Mouse (Mus musculus): ENCODE measurements around the gene Slc6a6.

The Slc6a6 gene

DNA sequence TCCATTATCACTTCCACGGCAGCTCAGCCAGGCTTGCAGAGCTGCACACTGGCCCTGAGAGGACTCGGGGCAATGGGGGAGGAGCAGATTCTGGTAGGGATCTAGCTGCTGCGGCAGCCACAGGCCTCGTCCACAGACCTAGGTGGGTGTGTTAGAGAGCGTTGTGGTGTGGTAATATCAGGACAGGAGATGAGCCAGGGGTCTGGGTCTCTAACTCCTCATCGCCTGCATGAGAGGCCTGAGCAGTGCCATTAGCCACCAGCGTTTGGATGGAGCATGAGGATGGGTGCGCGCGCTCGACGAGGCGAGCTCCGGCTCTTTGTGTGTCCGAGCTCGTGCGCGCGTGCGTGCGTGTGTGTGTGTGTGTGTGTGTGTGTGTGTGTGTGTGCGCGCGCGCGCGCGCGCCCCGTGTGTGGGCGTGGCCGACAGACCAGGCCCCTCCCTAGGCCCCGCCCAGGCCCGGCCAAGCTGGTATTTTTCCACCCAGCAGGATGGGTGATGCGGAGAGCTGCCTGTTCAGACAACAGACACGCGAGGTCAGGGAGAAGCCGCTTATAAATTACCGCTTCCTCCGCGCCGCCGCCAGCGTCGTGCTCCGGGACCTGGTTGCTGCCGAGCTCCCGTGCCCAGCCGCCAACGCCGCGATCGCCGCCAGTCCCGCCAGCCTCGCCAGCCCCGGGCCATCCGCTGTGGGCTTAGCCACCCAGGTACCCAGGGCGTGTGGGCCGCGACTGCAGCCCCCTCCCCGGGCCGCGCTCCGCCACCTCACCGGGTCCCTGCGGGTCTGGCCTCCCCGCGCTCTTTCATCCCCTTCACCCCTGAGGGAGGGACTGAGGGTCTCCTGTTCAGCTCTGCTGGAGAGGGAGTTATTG, at the start of gene Slc6a6:
Gene Slc6a6, plus strand, starts transcription at position 452 of the 872 bp plus-strand sequence.
- DNase-seq (ENCODE audit: low spot score): peak; percentile 83

GRCm38 (mm10) chr6:91634417-91634816, 49.4 kb upstream of the Slc6a6 start:
- no peak for DNase-seq (ENCODE audit: low spot score)

GRCm38 (mm10) chr6:91634876-91635275, 49.0 kb upstream of the Slc6a6 start:
- DNase-seq (ENCODE audit: low spot score): no peak

DNA sequence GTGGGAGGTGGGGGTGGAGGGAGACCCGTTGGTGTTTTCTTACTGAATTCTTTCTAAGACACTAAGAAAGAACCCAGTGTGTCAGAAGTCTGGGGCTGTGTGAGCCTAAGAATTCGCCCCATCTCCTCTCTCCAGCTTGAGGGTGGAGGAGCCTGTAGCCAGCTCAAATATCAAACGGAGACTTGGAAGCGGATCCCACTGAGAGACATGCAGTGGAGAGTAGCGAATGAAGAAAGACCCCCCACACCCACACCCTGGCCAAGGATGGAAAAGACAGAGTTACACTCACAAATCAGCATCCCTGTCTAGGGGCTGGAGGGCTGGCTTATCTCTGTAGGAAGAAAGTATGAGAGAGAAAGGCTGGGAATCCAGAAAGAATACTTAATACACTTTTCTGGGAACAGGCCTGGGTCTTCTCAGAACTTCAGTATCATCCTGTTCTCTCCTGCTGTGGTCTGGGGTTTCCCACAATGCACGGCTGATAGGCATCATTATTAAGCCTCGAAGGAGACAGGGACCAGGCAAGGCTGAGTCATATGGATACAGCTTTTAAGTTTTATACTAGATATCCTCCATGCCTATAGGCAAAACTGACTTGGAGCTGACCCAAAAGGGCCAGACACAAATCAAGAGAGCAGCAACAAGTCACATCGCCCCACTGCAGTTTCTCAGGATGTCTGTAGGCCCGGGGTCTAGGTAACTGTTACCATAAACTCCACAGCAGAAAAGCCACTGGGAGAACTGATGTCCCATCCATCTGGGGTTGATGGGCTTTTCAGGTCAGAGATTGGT, 45.5 kb upstream of the Slc6a6 start:
- no peak for DNase-seq (ENCODE audit: low spot score)

DNA sequence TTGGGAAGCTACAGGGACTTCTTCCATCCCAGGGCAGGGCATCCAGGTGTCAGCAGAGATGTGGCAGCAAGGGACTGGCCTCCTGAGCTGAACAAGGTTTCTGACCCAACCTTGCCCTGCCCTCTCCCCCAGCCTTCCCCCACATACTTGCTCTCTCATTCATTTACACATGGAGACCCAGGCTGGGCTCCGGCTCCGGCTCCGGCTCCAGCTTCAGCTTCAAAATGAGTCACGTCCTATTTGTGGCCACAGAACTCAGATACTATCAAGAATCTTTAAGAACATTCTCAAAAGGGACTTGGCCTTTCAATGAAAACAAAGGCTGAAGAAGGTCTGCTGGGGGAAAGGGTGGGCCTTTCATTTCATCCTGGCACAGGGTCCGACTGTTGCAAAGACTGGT, 40.8 kb upstream of the Slc6a6 start:
- no peak for DNase-seq (ENCODE audit: low spot score)

- no peak for DNase-seq (ENCODE audit: low spot score)
Measured at GRCm38 (mm10) chr6:91643416-91643921, 40.4 kb upstream of the Slc6a6 start.

GRCm38 (mm10) chr6:91646019-91646418, 37.8 kb upstream of the Slc6a6 start:
- no peak for DNase-seq (ENCODE audit: low spot score)

- DNase-seq (ENCODE audit: low spot score): no peak
Measured at GRCm38 (mm10) chr6:91646822-91647221, 37.0 kb upstream of the Slc6a6 start.

DNA sequence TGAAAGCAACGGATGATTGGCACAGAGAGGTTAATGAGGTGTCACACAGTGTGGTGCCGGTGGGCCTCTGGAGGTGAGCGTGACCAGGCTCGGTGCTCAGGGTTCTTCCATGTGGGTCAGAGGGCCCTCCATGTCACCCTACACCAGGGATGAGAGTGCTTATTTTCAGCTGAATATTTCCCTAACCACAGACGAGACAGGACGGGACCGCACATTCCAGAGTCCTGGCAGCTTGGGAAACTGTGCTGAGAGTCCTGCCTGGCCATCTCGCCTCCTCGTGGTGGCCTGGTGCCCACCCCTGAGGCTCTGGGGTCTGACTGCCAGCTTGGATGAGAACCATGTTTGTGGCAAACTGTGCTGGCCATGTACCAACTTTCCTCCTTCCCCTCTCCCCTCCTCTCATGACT, 36.5 kb upstream of the Slc6a6 start:
- no peak for DNase-seq (ENCODE audit: low spot score)

DNA sequence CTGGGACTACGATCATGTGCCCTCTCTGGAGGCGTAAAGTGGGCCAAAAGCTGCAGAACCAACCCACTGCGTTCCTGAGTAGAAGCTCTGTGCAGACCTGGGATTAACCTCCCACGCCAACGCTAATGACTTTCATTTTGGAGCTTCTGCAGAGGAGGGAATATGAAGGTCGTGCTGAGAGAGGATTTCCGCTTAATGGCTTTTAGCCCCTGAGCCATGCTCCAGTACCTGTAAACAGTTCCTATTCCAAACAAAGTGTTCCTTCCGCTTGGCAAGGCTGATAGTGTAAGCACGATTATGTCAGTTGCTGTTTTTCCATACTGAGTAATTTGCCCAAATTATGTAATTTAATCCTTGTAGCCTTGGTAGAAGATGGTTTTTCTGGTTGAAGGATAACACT, 33.6 kb upstream of the Slc6a6 start:
- DNase-seq (ENCODE audit: low spot score): no peak

DNA sequence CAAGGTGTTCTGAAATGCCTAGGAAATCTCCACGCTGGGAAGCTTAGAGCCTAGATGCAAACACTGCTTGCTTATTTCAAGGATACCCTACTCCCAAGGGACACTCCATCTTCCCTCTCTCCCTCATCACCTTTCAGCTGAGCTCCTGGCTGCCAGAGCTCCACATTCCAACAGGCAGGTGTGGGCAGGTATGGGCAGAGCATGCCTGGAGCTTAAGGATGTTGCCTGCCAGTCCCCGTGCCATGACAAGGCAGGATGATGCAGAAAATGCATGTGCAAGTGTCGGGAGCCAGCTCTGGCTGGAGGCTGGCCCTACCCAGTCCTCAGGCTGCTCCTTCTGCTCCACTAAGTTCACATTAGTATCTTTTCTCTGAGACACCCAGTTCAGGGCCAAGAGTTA, 31.6 kb upstream of the Slc6a6 start:
- DNase-seq (ENCODE audit: low spot score): no peak

- DNase-seq (ENCODE audit: low spot score): no peak
Measured at GRCm38 (mm10) chr6:91655244-91655643, 28.6 kb upstream of the Slc6a6 start.

- DNase-seq (ENCODE audit: low spot score): no peak
Measured at GRCm38 (mm10) chr6:91655874-91656433, 27.9 kb upstream of the Slc6a6 start.

- no peak for DNase-seq (ENCODE audit: low spot score)
Measured at GRCm38 (mm10) chr6:91658288-91658687, 25.6 kb upstream of the Slc6a6 start.

DNA sequence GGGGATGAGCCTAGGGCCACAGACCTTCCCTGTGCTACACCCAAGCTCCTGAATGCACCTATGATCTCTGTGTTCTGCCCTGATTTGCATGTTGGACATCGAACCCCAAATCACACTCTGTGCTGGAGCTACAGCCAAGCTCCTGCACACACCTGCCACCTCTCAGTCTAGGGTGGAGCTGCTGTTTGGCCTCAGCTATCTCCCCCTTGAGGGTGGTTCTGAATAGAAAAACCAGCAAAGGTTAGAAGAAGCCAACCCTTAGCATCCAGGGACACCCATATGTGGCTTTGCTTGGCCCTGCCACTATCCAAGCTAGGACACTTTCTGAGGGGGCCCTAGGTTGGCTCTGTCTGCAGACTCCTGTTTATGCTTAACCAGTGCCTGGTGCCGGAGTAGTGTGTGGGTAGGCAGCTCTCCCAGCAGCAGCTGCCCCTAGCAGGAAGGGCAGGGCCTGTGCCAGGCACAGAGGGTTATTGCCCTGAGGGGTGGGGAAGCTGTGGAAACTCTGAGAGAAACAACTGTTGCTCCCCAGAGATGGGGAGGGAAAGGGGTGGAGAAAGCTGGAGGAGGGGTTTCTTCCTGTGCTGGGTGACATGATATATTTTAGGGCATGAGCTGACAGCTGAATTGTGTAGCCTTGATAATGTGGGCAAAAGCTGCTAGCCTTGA, 23.9 kb upstream of the Slc6a6 start:
- no peak for DNase-seq (ENCODE audit: low spot score)

- no peak for DNase-seq (ENCODE audit: low spot score)
Measured at GRCm38 (mm10) chr6:91662301-91662700, 21.6 kb upstream of the Slc6a6 start.

GRCm38 (mm10) chr6:91663616-91664015, 20.2 kb upstream of the Slc6a6 start:
- DNase-seq (ENCODE audit: low spot score): no peak

- no peak for DNase-seq (ENCODE audit: low spot score)
Measured at GRCm38 (mm10) chr6:91665267-91665666, 18.6 kb upstream of the Slc6a6 start.

DNA sequence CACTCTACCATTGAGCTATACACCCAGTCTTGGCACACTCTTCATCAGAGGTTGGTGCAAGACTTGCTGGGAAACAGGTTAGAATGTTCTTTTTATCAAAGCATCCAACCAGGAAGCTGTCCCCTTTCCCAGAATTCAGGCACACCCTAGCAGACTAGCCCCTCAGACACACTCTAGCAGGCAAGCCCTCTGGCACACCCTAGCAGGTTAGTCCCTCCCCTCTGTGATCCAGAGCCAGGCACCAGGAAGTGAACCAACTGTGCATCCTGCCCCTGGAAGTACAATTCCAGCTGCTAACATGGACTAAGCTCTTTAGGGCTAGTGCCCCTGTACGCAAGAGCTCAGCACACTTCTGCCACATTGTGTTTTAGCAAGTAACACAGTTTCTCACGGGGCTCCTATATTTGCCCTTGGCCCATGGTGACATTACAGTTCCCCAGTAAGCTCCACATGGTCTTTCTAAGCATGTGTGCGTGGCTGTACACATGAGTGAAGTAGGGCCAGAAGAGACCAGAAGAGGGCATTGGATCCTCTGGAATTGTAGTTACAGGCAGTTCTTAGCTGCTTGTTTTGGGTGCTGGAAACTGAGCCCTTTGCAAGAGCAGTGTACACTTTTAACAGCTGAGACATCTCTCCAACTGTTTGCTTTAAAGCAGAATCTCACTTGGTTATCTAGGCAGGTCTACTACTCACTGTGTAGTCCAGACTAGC, 17.7 kb upstream of the Slc6a6 start:
- DNase-seq (ENCODE audit: low spot score): no peak

DNA sequence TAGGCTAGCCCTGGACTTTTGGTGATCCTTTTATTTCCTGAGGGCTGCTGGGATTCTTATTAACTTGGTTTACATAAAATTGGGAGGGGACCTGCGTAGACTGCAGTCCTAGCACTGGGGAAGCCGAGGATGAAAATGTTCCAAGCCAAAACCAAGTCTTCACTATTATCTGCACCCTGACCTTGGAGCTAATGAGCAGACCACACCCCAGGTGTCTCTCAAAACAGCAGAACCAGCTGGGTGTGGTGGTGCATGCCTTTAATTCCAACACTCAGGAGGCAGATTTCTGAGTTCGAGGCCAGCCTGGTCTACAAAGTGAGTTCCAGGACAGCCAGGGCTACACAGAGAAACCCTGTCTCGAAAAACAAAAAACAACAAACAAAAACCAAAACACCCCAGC, 16.7 kb upstream of the Slc6a6 start:
- DNase-seq (ENCODE audit: low spot score): no peak

GRCm38 (mm10) chr6:91668276-91668675, 15.6 kb upstream of the Slc6a6 start:
- DNase-seq (ENCODE audit: low spot score): no peak

Data from urinary bladder, postnatal 25 days (tissue).